Mouse (Mus musculus) neural tube, embryonic 13.5 days (tissue): ENCODE data around the gene Strbp. TPM values are rescaled to one million over a fixed set of nuclear protein-coding genes. Genes with fewer than 3 reads are reported as not detected.

Experiments used
- ATAC-seq: fragments of 200-750 bp; cut with Nextera tagmentation; 2 replicates; pipeline ENCODE4 v1.8.0; 2017; ENCODE audit warnings: low read depth, mild to moderate bottlenecking, moderate TSS enrichment, moderate library complexity
- H3K27ac ChIP-seq: fragments of 300-500 bp; sonication (generic); replicated peaks from 2 replicates; pipeline ENCODE4 v1.5.1; 2015; ENCODE audit warnings: moderate library complexity, mild to moderate bottlenecking, inconsistent platforms
- H3K27me3 ChIP-seq: fragments of 300-500 bp; sonication (generic); 2 replicates; pipeline ENCODE4 v1.6.1; 2015; ENCODE audit warnings: mild to moderate bottlenecking, inconsistent platforms
- H3K36me3 ChIP-seq: fragments of 300-500 bp; sonication (generic); 2 replicates; pipeline ENCODE4 v1.6.1; 2015; ENCODE audit warnings: mild to moderate bottlenecking, inconsistent platforms
- H3K4me1 ChIP-seq: fragments of 300-500 bp; sonication (generic); replicated peaks from 2 replicates; pipeline ENCODE4 v1.6.1; 2015; ENCODE audit warnings: inconsistent platforms
- H3K4me2 ChIP-seq: fragments of 300-500 bp; sonication (generic); 2 replicates; pipeline ENCODE4 v1.6.1; 2015; ENCODE audit warnings: inconsistent platforms, mild to moderate bottlenecking, moderate library complexity
- H3K4me3 ChIP-seq: fragments of 300-500 bp; sonication (generic); 2 replicates; pipeline ENCODE4 v1.5.1; 2015; ENCODE audit warnings: mild to moderate bottlenecking, inconsistent platforms
- H3K9ac ChIP-seq: fragments of 300-500 bp; sonication (generic); 2 replicates; pipeline ENCODE4 v1.6.1; 2015; ENCODE audit warnings: moderate library complexity, mild to moderate bottlenecking, inconsistent platforms
- H3K9me3 ChIP-seq: fragments of 300-500 bp; sonication (generic); 2 replicates; pipeline ENCODE4 v1.6.1; 2016; ENCODE audit warnings: inconsistent platforms
- WGBS: fragments of 180-500 bp; shearing (Covaris S2); methylation state at CpG from one replicate; pipeline ENCODE4 v1.1.7; 2015; 5-methylcytosine and 5-hydroxymethylcytosine counted together
- microRNA-seq: library from miRNA; unstranded; fragments of <30 nt; microRNA quantifications from one replicate; pipeline ENCODE4, GENCODE M21; 2016
- polyA plus RNA-seq: library from polyadenylated mRNA; unstranded; fragments of >200 nt; fragmentation: Nextera tagmentation; extraction: Ambion mirVana; gene quantifications from 2 replicates; pipeline ENCODE4 v1.2.1, GENCODE M21; 2015

Gene Strbp
- polyA plus RNA-seq, 1 experiment from 2014 or later, result 94.4 TPM

GRCm38 (mm10) chr2:37451667-37452375 is 251.8 kb downstream of the Strbp start:
- peaks cover 21% of the 10 kb centered on the region for H3K4me1 ChIP-seq
- peak overlapping the region; percentile 94 for H3K4me3 ChIP-seq
- no peaks in the 10 kb centered on the region for H3K9me3 ChIP-seq
- peak overlapping the region; percentile 92 for H3K27ac ChIP-seq
- ATAC-seq, result peak; percentile 99
- WGBS, result 9% methylated on average over 39 of the region's 44 CpGs
- no peaks in the 10 kb centered on the region for H3K36me3 ChIP-seq
- peak overlapping the region; percentile 97 for H3K9ac ChIP-seq
- H3K27me3 ChIP-seq, result no peaks in the 10 kb centered on the region
- peak overlapping the region; percentile 87 for H3K4me2 ChIP-seq

GRCm38 (mm10) chr2:37442611-37443591 is 260.8 kb downstream of the Strbp start, which contains the start of the genes Zbtb26, Zbtb6 and Rabgap1:
TSS of gene Zbtb26 (minus strand) at chr2:37443135.
TSS of gene Zbtb6 (minus strand) at chr2:37443171.
TSS of gene Rabgap1 (plus strand) at chr2:37443279.
- H3K27ac ChIP-seq, result peak within 1 kb of the TSS; percentile 90
- H3K4me1 ChIP-seq, result peaks cover 38% of the 10 kb centered on the region
- H3K36me3 ChIP-seq, result no peaks in the 10 kb centered on the region
- H3K4me2 ChIP-seq, result peak within 1 kb of the TSS; percentile 84
- WGBS, result under 1% methylated on average over 47 of the region's 51 CpGs
- peak within 1 kb of the TSS; percentile 92 for H3K9ac ChIP-seq
- H3K4me3 ChIP-seq, result peak within 1 kb of the TSS; percentile 88
- no peaks in the 10 kb centered on the region for H3K9me3 ChIP-seq
- peak; percentile 98 for ATAC-seq
- H3K27me3 ChIP-seq, result no peaks in the 10 kb centered on the region

Small RNAs within 50 kb of the gene (microRNA-seq; reads per million reads assigned to microRNA genes)
- gene Mir5128, result 0.89 reads per million

Other genes with a start within 250 kb of the Strbp start
- 10.9 and 13.2 TPM in 2 replicates for gene Gpr21, start 187.5 kb downstream of the Strbp start, polyA plus RNA-seq
- 4.6 and 4.8 TPM in 2 replicates for gene Crb2, start 72.4 kb upstream of the Strbp start, polyA plus RNA-seq